Comparison of ENCODE assay signal across 24 mouse cellular contexts in the genomic region with DNA sequence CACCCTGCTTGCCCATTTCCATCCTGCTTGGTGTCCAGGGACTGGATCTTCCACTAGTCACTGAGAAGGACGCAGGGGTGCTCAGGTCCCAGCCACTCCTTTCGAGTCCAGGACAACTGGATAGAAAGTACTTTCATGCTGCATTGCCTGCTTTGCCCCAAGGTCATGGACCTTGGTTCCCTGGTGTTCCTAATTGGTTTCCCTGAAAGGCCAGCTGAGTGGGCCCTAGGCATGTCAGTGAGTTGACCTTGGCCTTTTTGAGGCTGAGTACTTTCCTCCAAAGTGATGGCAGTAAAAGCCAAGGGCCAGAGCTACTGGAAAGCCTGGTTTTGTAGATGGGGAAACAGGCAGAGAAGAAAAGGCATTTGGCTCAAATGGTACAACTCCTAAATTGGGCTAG. TPM values are rescaled to one million over a fixed set of nuclear protein-coding genes. Genes with fewer than 3 reads are reported as not detected.
DNase-seq lines count a peak whose midpoint lies in the region; ATAC-seq lines count a peak whose summit lies in the region.
"Had no signal": no experiment of that assay in that cellular context is flagged by ENCODE, and none has a peak within 500 bp of the region (broad histone marks: within the 10 kb centered on the region; RNA-seq: fewer than 3 reads in every experiment).

No protein-coding gene starts in this region.

- ATAC-seq in forebrain, embryonic 13.5 days: no peak
- no peak for ATAC-seq in forebrain, embryonic 16.5 days
- ATAC-seq: activated CD4-positive, CD25-positive, alpha-beta regulatory T cell, adult 4 months; CD4-positive, CD25-positive, alpha-beta regulatory T cell, adult 4 months; forebrain, embryonic 14.5 days; forebrain, postnatal 0 days; Patski had no signal

- peaks cover 8% of the 10 kb centered on the region; the same call in 1 of the 2 replicates for H3K4me1 ChIP-seq in forebrain, embryonic 13.5 days
- peaks cover 5% of the 10 kb centered on the region; the same call in 1 of the 2 replicates for H3K4me1 ChIP-seq in forebrain, embryonic 16.5 days (replicated peaks; ENCODE audit: control insufficient read depth, insufficient read depth, low read length)

- no peak overlapping the region for H3K27ac ChIP-seq in forebrain, embryonic 13.5 days
- no peak overlapping the region for H3K27ac ChIP-seq in forebrain, embryonic 16.5 days (ENCODE audit: low read length)
- H3K27ac ChIP-seq: embryonic facial prominence, embryonic 10.5 days; embryonic facial prominence, embryonic 12.5 days had no signal

- no peaks in the 10 kb centered on the region for H3K9me3 ChIP-seq in forebrain, embryonic 13.5 days (replicated peaks)
- no peaks in the 10 kb centered on the region for H3K9me3 ChIP-seq in forebrain, embryonic 16.5 days (ENCODE audit: control insufficient read depth, low read length)
- H3K9me3 ChIP-seq: embryonic facial prominence, embryonic 10.5 days; embryonic facial prominence, embryonic 12.5 days; G1E had no signal

- H3K4me2 ChIP-seq in forebrain, embryonic 13.5 days: no peak overlapping the region
- H3K4me2 ChIP-seq in forebrain, embryonic 16.5 days (ENCODE audit: low read length): no peak overlapping the region
- H3K4me2 ChIP-seq: embryonic facial prominence, embryonic 12.5 days had no signal

- no peaks in the 10 kb centered on the region for H3K36me3 ChIP-seq in forebrain, embryonic 13.5 days (ENCODE audit: poor library complexity, severe bottlenecking)
- H3K36me3 ChIP-seq in forebrain, embryonic 16.5 days (ENCODE audit: control insufficient read depth, insufficient read depth): no peaks in the 10 kb centered on the region
- H3K36me3 ChIP-seq: embryonic facial prominence, embryonic 10.5 days; embryonic facial prominence, embryonic 12.5 days; G1E had no signal

- DNase-seq in adrenal gland, adult (ENCODE audit: inconsistent age in 2 of 2, low spot score in 1 of 2): peak; percentile 84 to 88
- no peak for DNase-seq in adrenal gland, postnatal 10 days
- DNase-seq in adrenal gland, adult 8-10 months: peak; percentile 55
- peak; percentile 36 for DNase-seq in adrenal gland, postnatal 25 days
- DNase-seq in frontal cortex, postnatal 36 days (ENCODE audit: low spot score in 2 of 2): no peak
- no peak for DNase-seq in natural killer cell, adult 2 months (ENCODE audit: low spot score in 2 of 2)
- DNase-seq: B cell, adult 2 months; cerebellum, adult 11-12 months; cerebellum, adult 2 months; cerebellum, adult 9-10 months; cerebellum, postnatal 10 days; cerebellum, postnatal 25 days; forebrain, postnatal 0 days had no signal

- H3K4me3 ChIP-seq in forebrain, embryonic 13.5 days: no peak overlapping the region
- H3K4me3 ChIP-seq in forebrain, embryonic 16.5 days (replicated peaks; ENCODE audit: low read length): no peak overlapping the region
- H3K4me3 ChIP-seq: embryonic facial prominence, embryonic 10.5 days; embryonic facial prominence, embryonic 12.5 days had no signal

- H3K9ac ChIP-seq in forebrain, embryonic 13.5 days: 0 out of 2 replicates have a peak overlapping the region, but pooled peaks have one; percentile 12
- no peak overlapping the region for H3K9ac ChIP-seq in forebrain, embryonic 16.5 days (replicated peaks; ENCODE audit: low read depth, low read length)
- H3K9ac ChIP-seq: embryonic facial prominence, embryonic 12.5 days; forebrain, postnatal 0 days had no signal

- peaks cover 3% of the 10 kb centered on the region; the same call in 1 of the 2 replicates for H3K27me3 ChIP-seq in forebrain, embryonic 13.5 days
- no peaks in the 10 kb centered on the region; the same call in 1 of the 2 replicates for H3K27me3 ChIP-seq in forebrain, embryonic 16.5 days (replicated peaks; ENCODE audit: control insufficient read depth, insufficient read depth, low read length)
- H3K27me3 ChIP-seq: embryonic facial prominence, embryonic 12.5 days had no signal

- WGBS in forebrain, embryonic 13.5 days: 82% methylated on average over 2 of the region's 2 CpGs
- 86% methylated on average over 2 of the region's 2 CpGs for WGBS in forebrain, embryonic 16.5 days

RNA-seq across cellular contexts. Expression of gene 1520401A03Rik, which starts 0.7 kb away (rescaled TPM):
- total RNA-seq in adrenal gland, postnatal 10 days (2021): 1 to 10 TPM in 1 of 2 experiments, under 1 TPM in 1; 0.67 to 1.1 TPM
- polyA plus RNA-seq in forebrain, embryonic 13.5 days (2015; fragmentation: Nextera tagmentation; extraction: Ambion mirVana): not detected in 2 replicates
- not detected in 2 replicates for polyA plus RNA-seq in forebrain, embryonic 16.5 days (2015; fragmentation: Nextera tagmentation; extraction: Ambion mirVana)
- total RNA-seq in adrenal gland, adult 8-10 months (2022): 10 to 100 TPM in 3 of 4 experiments, 1 to 10 TPM in 1; 2.4 to 62.8 (median 19.6) TPM
- 7.2 and 10.4 TPM in 2 replicates for total RNA-seq in adrenal gland, postnatal 25 days (2021)
- total RNA-seq: forebrain, postnatal 0 days had no signal
- polyA plus RNA-seq: activated CD4-positive, CD25-positive, alpha-beta regulatory T cell, adult 4 months; embryonic facial prominence, embryonic 10.5 days; forebrain, embryonic 11.5 days; forebrain, embryonic 14.5 days; forebrain, postnatal 0 days; Patski had no signal

RNA-seq across cellular contexts. Expression of gene Pkmyt1, which starts 4.2 kb away (rescaled TPM):
- 10 to 100 TPM in 1 of 2 experiments, 1 to 10 TPM in 1; 9.1 to 12.8 TPM for total RNA-seq in adrenal gland, postnatal 10 days (2021)
- polyA plus RNA-seq in forebrain, embryonic 13.5 days (2015; fragmentation: Nextera tagmentation; extraction: Ambion mirVana): 36.7 and 41.0 TPM in 2 replicates
- 22.3 and 25.0 TPM in 2 replicates for polyA plus RNA-seq in forebrain, embryonic 16.5 days (2015; fragmentation: Nextera tagmentation; extraction: Ambion mirVana)
- total RNA-seq in adrenal gland, adult 8-10 months (2022): 1 to 10 TPM; 1.7 to 6.2 (median 3.6) TPM
- total RNA-seq in adrenal gland, postnatal 25 days (2021): 7.6 and 9.3 TPM in 2 replicates

RNA-seq across cellular contexts. Expression of gene Paqr4, which starts 18.8 kb away (rescaled TPM):
- 10 to 100 TPM; 12.6 to 14.9 TPM for total RNA-seq in adrenal gland, postnatal 10 days (2021)
- polyA plus RNA-seq in forebrain, embryonic 13.5 days (2015; fragmentation: Nextera tagmentation; extraction: Ambion mirVana): 29.8 and 32.7 TPM in 2 replicates
- 40.8 and 45.6 TPM in 2 replicates for polyA plus RNA-seq in forebrain, embryonic 16.5 days (2015; fragmentation: Nextera tagmentation; extraction: Ambion mirVana)
- total RNA-seq in adrenal gland, adult 8-10 months (2022): 10 to 100 TPM in 3 of 4 experiments, 1 to 10 TPM in 1; 7.7 to 17.9 (median 12.0) TPM
- 10.4 and 11.7 TPM in 2 replicates for total RNA-seq in adrenal gland, postnatal 25 days (2021)

RNA-seq across cellular contexts. Expression of gene Kremen2, which starts 23.7 kb away (rescaled TPM):
- total RNA-seq in adrenal gland, postnatal 10 days (2021): not detected
- polyA plus RNA-seq in forebrain, embryonic 13.5 days (2015; fragmentation: Nextera tagmentation; extraction: Ambion mirVana): 0.24 and 0.37 TPM in 2 replicates
- polyA plus RNA-seq in forebrain, embryonic 16.5 days (2015; fragmentation: Nextera tagmentation; extraction: Ambion mirVana): 0.41 and 1.0 TPM in 2 replicates
- under 1 TPM in 3 of 4 experiments, not detected in 1; 0.17 to 0.30 (median 0.26) TPM for total RNA-seq in adrenal gland, adult 8-10 months (2022)
- total RNA-seq in adrenal gland, postnatal 25 days (2021): not detected in 2 replicates
- polyA plus RNA-seq: Patski had no signal

RNA-seq across cellular contexts. Expression of gene Cldn9, which starts 38.1 kb away (rescaled TPM):
- not detected for total RNA-seq in adrenal gland, postnatal 10 days (2021)
- 2.0 and 3.3 TPM in 2 replicates for polyA plus RNA-seq in forebrain, embryonic 13.5 days (2015; fragmentation: Nextera tagmentation; extraction: Ambion mirVana)
- 1.4 TPM in 2 replicates for polyA plus RNA-seq in forebrain, embryonic 16.5 days (2015; fragmentation: Nextera tagmentation; extraction: Ambion mirVana)
- under 1 TPM in 2 of 4 experiments, not detected in 2; 0.17 to 0.38 TPM for total RNA-seq in adrenal gland, adult 8-10 months (2022)
- not detected in 2 replicates for total RNA-seq in adrenal gland, postnatal 25 days (2021)
- total RNA-seq: CH12.LX; forebrain, postnatal 0 days; G1E had no signal
- polyA plus RNA-seq: activated CD4-positive, CD25-positive, alpha-beta regulatory T cell, adult 4 months; CD4-positive, CD25-positive, alpha-beta regulatory T cell, adult 4 months; G1E had no signal

Comparison
In these comparisons a context has a peak if more than half of its experiments do, and no peak if none do; other contexts are left out.
1. DNase-seq: peak in adrenal gland, adult (2 of 2), adrenal gland, adult 8-10 months (single experiment) and adrenal gland, postnatal 25 days (single experiment); none in adrenal gland, postnatal 10 days (single experiment), frontal cortex, postnatal 36 days (0 of 2) and natural killer cell, adult 2 months (0 of 2).